Mouse (Mus musculus): Measurements from ENCODE around the gene Bcr. TPM values are rescaled to one million over a fixed set of nuclear protein-coding genes. Genes with fewer than 3 reads are reported as not detected.
A peak's percentile ranks its signal among the peaks of the same experiment; 100 is the strongest.

Bcr gene
- polyA plus RNA-seq, 1 experiment from 2014 or later, result 8.9 TPM

GRCm38 (mm10) chr10:75206192-75206591 is 145.8 kb downstream of the Bcr start:
- Histone ChIP-seq H3K27ac (no peak overlapping the region), H3K4me1 (no peaks in the 10 kb centered on the region), H3K4me3 (replicated peaks) (no peak overlapping the region), H3K27me3 (replicated peaks) (no peaks in the 10 kb centered on the region), H3K9me3 (no peaks in the 10 kb centered on the region), H3K36me3 (no peaks in the 10 kb centered on the region), H3K9ac (no peak overlapping the region), H3K4me2 (no peak overlapping the region)
- 74% methylated on average over 4 of the region's 4 CpGs for WGBS
- ATAC-seq (ENCODE audit: insufficient read depth, low FRiP score, low read depth), result no peak

GRCm38 (mm10) chr10:75210841-75211240 is 150.4 kb downstream of the Bcr start:
- 87% methylated on average over 3 of the region's 3 CpGs for WGBS
- ATAC-seq (ENCODE audit: insufficient read depth, low FRiP score, low read depth), result no peak
- no peak overlapping the region for H3K27ac ChIP-seq
- no peak overlapping the region for H3K4me2 ChIP-seq
- no peak overlapping the region for H3K9ac ChIP-seq
- no peaks in the 10 kb centered on the region for H3K27me3 ChIP-seq (replicated peaks)
- no peaks in the 10 kb centered on the region; the same call in 1 of the 2 replicates for H3K4me1 ChIP-seq
- no peaks in the 10 kb centered on the region for H3K9me3 ChIP-seq
- no peak overlapping the region for H3K4me3 ChIP-seq (replicated peaks)
- no peaks in the 10 kb centered on the region for H3K36me3 ChIP-seq

- no peaks in the 10 kb centered on the region for H3K9me3 ChIP-seq
- H3K4me1 ChIP-seq, result no peaks in the 10 kb centered on the region; the same call in 1 of the 2 replicates
- peak; percentile 99 for ATAC-seq (ENCODE audit: insufficient read depth, low FRiP score, low read depth)
- peak within 1 kb of the TSS; percentile 92 for H3K4me3 ChIP-seq (replicated peaks)
- peak within 1 kb of the TSS; percentile 100 for H3K27ac ChIP-seq
- no peaks in the 10 kb centered on the region for H3K27me3 ChIP-seq (replicated peaks)
- 0% methylated on average over 62 of the region's 80 CpGs for WGBS
- peak within 1 kb of the TSS; percentile 83 for H3K9ac ChIP-seq
- no peaks in the 10 kb centered on the region for H3K36me3 ChIP-seq
- H3K4me2 ChIP-seq, result peak within 1 kb of the TSS; percentile 73
Observed at GRCm38 (mm10) chr10:75211807-75212645, 151.6 kb downstream of the Bcr start, which contains the start of gene Specc1l. Gene Specc1l, plus strand, starts transcription at chr10:75212073.

GRCm38 (mm10) chr10:75212981-75213380 is 152.6 kb downstream of the Bcr start:
- Histone ChIP-seq H3K27me3 (replicated peaks) (no peaks in the 10 kb centered on the region), H3K4me2 (peak overlapping the region; percentile 73), H3K9ac (peak overlapping the region; percentile 83; the same call in 1 of the 2 replicates), H3K4me1 (no peaks in the 10 kb centered on the region; the same call in 1 of the 2 replicates), H3K36me3 (no peaks in the 10 kb centered on the region), H3K9me3 (no peaks in the 10 kb centered on the region), H3K27ac (no peak overlapping the region), H3K4me3 (replicated peaks) (peak overlapping the region; percentile 92)
- no peak for ATAC-seq (ENCODE audit: insufficient read depth, low FRiP score, low read depth)
- WGBS, result 48% methylated on average over 7 of the region's 7 CpGs

DNA sequence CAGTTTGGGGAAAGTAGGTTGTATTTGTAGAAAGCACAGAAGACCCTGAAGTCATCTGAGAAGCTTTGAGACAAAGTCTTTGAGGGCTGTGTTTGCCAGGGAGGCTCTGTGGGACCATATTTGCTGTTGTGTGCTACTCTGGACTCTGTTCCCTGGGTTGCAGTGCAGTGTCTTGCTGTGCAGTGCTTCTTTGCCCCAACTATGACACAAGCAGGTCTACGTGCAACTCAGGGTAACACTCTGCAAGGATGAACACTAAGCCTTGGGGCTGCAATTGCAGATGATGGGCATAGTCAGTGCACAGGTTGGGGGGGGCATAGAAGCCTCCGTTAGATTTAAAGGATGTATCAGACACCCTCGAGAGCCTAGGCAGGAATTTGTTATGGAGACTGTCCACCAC is 160.3 kb downstream of the Bcr start:
- 82% methylated on average over 3 of the region's 3 CpGs for WGBS

GRCm38 (mm10) chr10:75221936-75222610 is 161.7 kb downstream of the Bcr start:
- Histone ChIP-seq H3K4me1 (peaks cover 18% of the 10 kb centered on the region), H3K27ac (peak overlapping the region; percentile 42), H3K4me3 (replicated peaks) (no peak overlapping the region), H3K27me3 (replicated peaks) (no peaks in the 10 kb centered on the region), H3K9me3 (no peaks in the 10 kb centered on the region), H3K4me2 (no peak overlapping the region), H3K36me3 (no peaks in the 10 kb centered on the region), H3K9ac (no peak overlapping the region)
- ATAC-seq (ENCODE audit: insufficient read depth, low FRiP score, low read depth), result no peak
- 58% methylated on average over 4 of the region's 4 CpGs for WGBS

More for the DNA sequence above, 160.3 kb downstream of the Bcr start:
- Histone ChIP-seq H3K9ac (no peak overlapping the region), H3K4me1 (peaks cover 18% of the 10 kb centered on the region), H3K27ac (no peak overlapping the region), H3K9me3 (no peaks in the 10 kb centered on the region), H3K27me3 (replicated peaks) (no peaks in the 10 kb centered on the region), H3K4me3 (replicated peaks) (no peak overlapping the region), H3K36me3 (no peaks in the 10 kb centered on the region), H3K4me2 (no peak overlapping the region)
- no peak for ATAC-seq (ENCODE audit: insufficient read depth, low FRiP score, low read depth)

GRCm38 (mm10) chr10:75222611-75222998 is 162.2 kb downstream of the Bcr start:
- H3K27me3 ChIP-seq (replicated peaks), result no peaks in the 10 kb centered on the region
- H3K9me3 ChIP-seq, result no peaks in the 10 kb centered on the region
- H3K36me3 ChIP-seq, result no peaks in the 10 kb centered on the region
- peak; percentile 50; the same call in 1 of the 2 replicates for ATAC-seq (ENCODE audit: insufficient read depth, low FRiP score, low read depth)
- H3K27ac ChIP-seq, result peak overlapping the region; percentile 42
- H3K4me1 ChIP-seq, result peaks cover 18% of the 10 kb centered on the region
- no peak overlapping the region for H3K9ac ChIP-seq
- H3K4me2 ChIP-seq, result no peak overlapping the region
- H3K4me3 ChIP-seq (replicated peaks), result no peak overlapping the region
- 48% methylated on average over 5 of the region's 5 CpGs for WGBS

GRCm38 (mm10) chr10:75224154-75224553 is 163.8 kb downstream of the Bcr start:
- Histone ChIP-seq H3K27ac (0 out of 2 replicates have a peak overlapping the region, but pooled peaks have one; percentile 8), H3K4me3 (replicated peaks) (no peak overlapping the region), H3K36me3 (no peaks in the 10 kb centered on the region), H3K4me2 (no peak overlapping the region), H3K4me1 (peaks cover 18% of the 10 kb centered on the region), H3K9ac (no peak overlapping the region), H3K9me3 (no peaks in the 10 kb centered on the region), H3K27me3 (replicated peaks) (no peaks in the 10 kb centered on the region)
- no peak for ATAC-seq (ENCODE audit: insufficient read depth, low FRiP score, low read depth)
- 62% methylated on average over 3 of the region's 3 CpGs for WGBS

- H3K9ac ChIP-seq, result no peak overlapping the region
- no peaks in the 10 kb centered on the region for H3K27me3 ChIP-seq (replicated peaks)
- H3K4me3 ChIP-seq (replicated peaks), result no peak overlapping the region
- no CpG with 5 or more reads among the region's 2 CpGs for WGBS
- ATAC-seq (ENCODE audit: insufficient read depth, low FRiP score, low read depth), result no peak
- H3K4me2 ChIP-seq, result no peak overlapping the region
- peaks cover 18% of the 10 kb centered on the region for H3K4me1 ChIP-seq
- no peak overlapping the region for H3K27ac ChIP-seq
- H3K9me3 ChIP-seq, result no peaks in the 10 kb centered on the region
- no peaks in the 10 kb centered on the region for H3K36me3 ChIP-seq
Observed at GRCm38 (mm10) chr10:75224630-75225029, 164.2 kb downstream of the Bcr start.

- no peaks in the 10 kb centered on the region for H3K9me3 ChIP-seq
- H3K4me2 ChIP-seq, result no peak overlapping the region
- peaks cover 7% of the 10 kb centered on the region for H3K4me1 ChIP-seq
- no peak overlapping the region for H3K4me3 ChIP-seq (replicated peaks)
- H3K36me3 ChIP-seq, result peaks cover 7% of the 10 kb centered on the region
- no peak for ATAC-seq (ENCODE audit: insufficient read depth, low FRiP score, low read depth)
- H3K9ac ChIP-seq, result no peak overlapping the region
- H3K27me3 ChIP-seq (replicated peaks), result no peaks in the 10 kb centered on the region
- WGBS, result 82% methylated on average over 3 of the region's 3 CpGs
- no peak overlapping the region for H3K27ac ChIP-seq
Observed at GRCm38 (mm10) chr10:75227381-75227780, 167.0 kb downstream of the Bcr start.

- no peak overlapping the region for H3K27ac ChIP-seq
Observed at GRCm38 (mm10) chr10:75230572-75230971, 170.2 kb downstream of the Bcr start.

DNA sequence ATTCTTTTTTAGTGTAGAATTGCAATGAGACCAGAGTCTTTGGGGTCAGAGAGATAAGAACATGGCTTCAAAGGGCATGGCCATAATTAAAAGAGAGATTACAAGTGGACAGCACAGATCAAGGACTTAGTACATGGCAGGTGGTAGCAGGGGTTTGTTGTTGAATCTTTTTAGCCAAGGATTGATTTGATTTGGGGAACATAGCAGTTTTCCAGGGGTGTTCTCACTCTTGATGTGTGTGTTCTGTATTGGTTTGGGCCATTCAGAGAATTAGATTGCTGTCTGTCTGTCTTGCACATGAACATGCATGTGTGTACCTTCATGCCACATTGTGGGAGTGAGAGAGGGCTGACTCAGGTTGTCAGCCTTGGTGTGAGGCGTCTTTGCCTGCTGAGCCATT is 171.5 kb downstream of the Bcr start:
- no peak overlapping the region for H3K4me3 ChIP-seq (replicated peaks)
- no peak overlapping the region for H3K4me2 ChIP-seq
- no peak for ATAC-seq (ENCODE audit: insufficient read depth, low FRiP score, low read depth)
- no peaks in the 10 kb centered on the region for H3K27me3 ChIP-seq (replicated peaks)
- no peak overlapping the region for H3K27ac ChIP-seq
- no peaks in the 10 kb centered on the region for H3K9me3 ChIP-seq
- no peaks in the 10 kb centered on the region for H3K4me1 ChIP-seq
- 95% methylated on average over 1 of the region's 1 CpGs for WGBS
- no peak overlapping the region for H3K9ac ChIP-seq
- H3K36me3 ChIP-seq, result peaks cover 11% of the 10 kb centered on the region

More at GRCm38 (mm10) chr10:75230572-75230971, 170.2 kb downstream of the Bcr start:
- no peaks in the 10 kb centered on the region for H3K4me1 ChIP-seq
- ATAC-seq (ENCODE audit: insufficient read depth, low FRiP score, low read depth), result no peak
- H3K9me3 ChIP-seq, result no peaks in the 10 kb centered on the region
- no peaks in the 10 kb centered on the region for H3K27me3 ChIP-seq (replicated peaks)
- no peak overlapping the region for H3K4me2 ChIP-seq
- no peak overlapping the region for H3K4me3 ChIP-seq (replicated peaks)
- 67% methylated on average over 4 of the region's 4 CpGs for WGBS
- H3K9ac ChIP-seq, result no peak overlapping the region
- H3K36me3 ChIP-seq, result peaks cover 11% of the 10 kb centered on the region

All from stomach, embryonic 15.5 days (tissue).